In the genomic region with DNA sequence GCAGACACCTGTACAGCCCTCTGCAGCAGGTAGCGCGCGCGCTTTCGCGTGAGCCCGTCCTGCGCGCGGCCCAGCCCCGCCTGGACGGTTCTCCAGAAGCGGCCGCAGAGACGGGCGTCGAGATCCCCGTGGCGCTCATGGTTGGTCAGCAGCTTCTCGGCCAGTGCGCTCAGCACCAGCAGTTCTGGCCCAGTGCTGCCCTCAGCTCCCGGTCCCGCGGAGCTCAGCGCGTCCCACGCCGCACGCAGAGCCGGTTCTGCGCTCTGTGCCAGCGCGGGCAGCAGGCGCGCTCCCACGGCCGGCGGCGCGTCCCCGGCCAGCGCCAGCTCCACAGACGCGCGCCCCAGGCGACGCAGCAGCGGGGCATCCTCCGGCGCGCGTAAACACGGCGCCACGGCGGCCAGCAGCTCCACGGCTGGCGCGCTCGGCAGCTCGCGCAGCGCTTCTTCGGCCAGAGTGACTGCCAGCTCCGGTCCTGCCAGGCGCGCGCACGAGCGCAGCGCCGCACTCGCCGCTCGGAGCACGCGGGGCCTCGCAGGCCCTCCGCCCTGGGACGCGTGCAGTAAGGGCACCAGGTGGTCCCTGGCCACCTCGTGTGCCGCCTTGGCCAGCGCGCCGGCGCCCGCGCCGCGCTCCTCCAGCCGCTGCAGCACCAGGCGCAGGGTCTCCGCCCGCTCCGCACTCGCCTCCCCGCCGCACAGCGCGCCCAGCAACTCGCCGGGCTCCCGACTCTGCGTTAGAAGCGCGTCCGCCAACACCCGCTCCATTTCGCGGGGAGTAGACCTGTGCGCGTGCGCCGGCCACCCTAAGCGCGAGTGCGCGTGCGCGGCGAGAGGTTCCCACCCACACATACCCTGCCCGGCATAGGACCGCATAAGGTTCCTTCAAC, we compare ENCODE assay signal across 8 mouse cellular contexts. TPM values are rescaled to one million over a fixed set of nuclear protein-coding genes. Genes with fewer than 3 reads are reported as not detected.
DNase-seq lines count a peak whose midpoint lies in the region; ATAC-seq and TF ChIP-seq lines count a peak whose summit lies in the region.

A gene (minus strand): TSS at position 767 of the 889 bp plus-strand sequence.

- no peaks in the 10 kb centered on the region for H3K9me3 ChIP-seq in erythroblast, embryonic 14.5 days (ENCODE audit: control insufficient read depth, low read length)
- H3K9me3 ChIP-seq in heart, embryonic 12.5 days (replicated peaks): no peaks in the 10 kb centered on the region
- H3K9me3 ChIP-seq in kidney, embryonic 16.5 days (ENCODE audit: low read length): no peaks in the 10 kb centered on the region

- peaks cover 19% of the 10 kb centered on the region for H3K79me3 ChIP-seq in C2C12 (ENCODE audit: low read depth)

- H3K27me3 ChIP-seq in C2C12 (ENCODE audit: control insufficient read depth, insufficient read depth, insufficient read length): no peaks in the 10 kb centered on the region
- peaks cover 7% of the 10 kb centered on the region for H3K27me3 ChIP-seq in erythroblast, embryonic 14.5 days (ENCODE audit: control insufficient read depth)
- peaks cover 17% of the 10 kb centered on the region for H3K27me3 ChIP-seq in heart, embryonic 12.5 days (replicated peaks)
- no peaks in the 10 kb centered on the region for H3K27me3 ChIP-seq in kidney, embryonic 16.5 days (ENCODE audit: insufficient read depth, low read length)

- peaks cover 14% of the 10 kb centered on the region for H3K36me3 ChIP-seq in C2C12 (ENCODE audit: control insufficient read depth, insufficient read depth)
- peaks cover 12% of the 10 kb centered on the region for H3K36me3 ChIP-seq in erythroblast, embryonic 14.5 days (ENCODE audit: control insufficient read depth)
- peaks cover 13% of the 10 kb centered on the region for H3K36me3 ChIP-seq in heart, embryonic 12.5 days
- H3K36me3 ChIP-seq in kidney, embryonic 16.5 days (ENCODE audit: insufficient read depth, low read length): peaks cover 9% of the 10 kb centered on the region; the same call in 1 of the 2 replicates

- ATAC-seq in heart, embryonic 12.5 days (ENCODE audit: insufficient number of reproducible peaks, low FRiP score): peak; percentile 89
- peak; percentile 95 for ATAC-seq in kidney, embryonic 16.5 days (ENCODE audit: low FRiP score, low TSS enrichment)

- peaks cover 34% of the 10 kb centered on the region for H3K79me2 ChIP-seq in C2C12 (ENCODE audit: control insufficient read depth, insufficient read depth)

- H3K4me3 ChIP-seq in C2C12 (ENCODE audit: insufficient read depth, poor library complexity, severe bottlenecking): peak within 1 kb of the TSS; percentile 65
- peak within 1 kb of the TSS; percentile 82 for H3K4me3 ChIP-seq in erythroblast, embryonic 14.5 days (replicated peaks)
- peak within 1 kb of the TSS; percentile 73 for H3K4me3 ChIP-seq in heart, embryonic 12.5 days
- peak within 1 kb of the TSS; percentile 89 for H3K4me3 ChIP-seq in kidney, embryonic 16.5 days (ENCODE audit: low read length)

- under 1% methylated on average over 123 of the region's 124 CpGs for WGBS in heart, embryonic 12.5 days
- under 1% methylated on average over 92 of the region's 124 CpGs for WGBS in kidney, embryonic 16.5 days

- H3K4me1 ChIP-seq in erythroblast, embryonic 14.5 days (ENCODE audit: control insufficient read depth): peaks cover 30% of the 10 kb centered on the region
- peaks cover 14% of the 10 kb centered on the region for H3K4me1 ChIP-seq in heart, embryonic 12.5 days (replicated peaks)
- peaks cover 20% of the 10 kb centered on the region for H3K4me1 ChIP-seq in kidney, embryonic 16.5 days (ENCODE audit: insufficient read depth, low read length)

- H3K9ac ChIP-seq in heart, embryonic 12.5 days: peak within 1 kb of the TSS; percentile 77
- peak within 1 kb of the TSS; percentile 83 for H3K9ac ChIP-seq in kidney, embryonic 16.5 days (replicated peaks; ENCODE audit: low read length)

- peak within 1 kb of the TSS; percentile 52; the same call in 1 of the 2 replicates for H3K27ac ChIP-seq in heart, embryonic 12.5 days (ENCODE audit: poor library complexity, severe bottlenecking)
- peak within 1 kb of the TSS; percentile 87 for H3K27ac ChIP-seq in kidney, embryonic 16.5 days (ENCODE audit: low read length)

- H3ac ChIP-seq in C2C12 (ENCODE audit: control insufficient read depth, insufficient read length, low read depth): peak within 1 kb of the TSS; percentile 61

- peak within 1 kb of the TSS; percentile 97 for H3K4me2 ChIP-seq in heart, embryonic 12.5 days
- H3K4me2 ChIP-seq in kidney, embryonic 16.5 days (replicated peaks; ENCODE audit: low read depth, low read length): peak within 1 kb of the TSS; percentile 85

- DNase-seq in brain, embryonic 14.5 days (ENCODE audit: low read depth): peak; percentile 97
- DNase-seq in liver: peak; percentile 85
- peak; percentile 41 to 70 for DNase-seq in monocyte, adult 2 months (ENCODE audit: low read depth in 1 of 2, low spot score in 2 of 2)
- DNase-seq in spleen, postnatal 14 days (ENCODE audit: low spot score in 2 of 2): peak; percentile 79 to 85

- TF ChIP-seq POLR2A in brain, embryonic 14.5 days (IDR thresholded peaks at IDR 0.05; ENCODE audit: borderline replicate concordance, extremely low read depth, insufficient read depth, insufficient read length, poor library complexity, severe bottlenecking): peak; percentile 67

- no peak for TF ChIP-seq CTCF in C2C12 (IDR thresholded peaks at IDR 0.05; ENCODE audit: control insufficient read depth, insufficient read depth, insufficient read length)
- no peak for TF ChIP-seq CTCF in brain, embryonic 14.5 days (IDR thresholded peaks at IDR 0.05; ENCODE audit: borderline replicate concordance, extremely low read depth, insufficient read depth, insufficient read length)

TF ChIP-seq in C2C12, 6 proteins besides CTCF, POLR2A, EP300 and RAD21:
- TF ChIP-seq FOSL1 (IDR thresholded peaks at IDR 0.05; ENCODE audit: insufficient read depth, low read length, poor library complexity, severe bottlenecking) (no peak), MAX (IDR thresholded peaks at IDR 0.05) (peak; percentile 42)

RNA-seq across cellular contexts. Expression of the gene that starts here (rescaled TPM):
- 3.9 TPM for polyA plus RNA-seq in C2C12 (2012; fragmentation: generic; extraction: Trizol)
- 5.9 and 6.4 TPM in 2 replicates for polyA plus RNA-seq in brain, embryonic 14.5 days (2012; rRNA removed)
- polyA plus RNA-seq in erythroblast, embryonic 14.5 days (2012): under 0.01 and 0.03 TPM in 2 replicates
- 2.4 and 2.6 TPM in 2 replicates for polyA plus RNA-seq in heart, embryonic 12.5 days (2016; fragmentation: Nextera tagmentation; extraction: Ambion mirVana)
- 3.1 and 3.3 TPM in 2 replicates for polyA plus RNA-seq in kidney, embryonic 16.5 days (2015; fragmentation: Nextera tagmentation; extraction: Ambion mirVana)

Comparison
In these comparisons a context has a peak if more than half of its experiments do, and no peak if none do; other contexts are left out.
1. Peak in every context shown above with its lines: DNase-seq, ATAC-seq, H3K4me3 ChIP-seq and H3K27ac ChIP-seq.